Mouse (Mus musculus) lung, postnatal 0 days (tissue): ENCODE measurements at regions not wholly inside any gene's neighbourhood (a gene's known extent, or its start where the extent isn't known, plus 50 kb on each side); places are given as distances from the start of the nearest gene placed in this dataset.

Source experiments
- CTCF ChIP-seq: IDR thresholded peaks from 2 replicates; pipeline ENCODE4 v1.5.1; 2016; ENCODE audit warnings: antibody characterized with exemption, mild to moderate bottlenecking
- EP300 ChIP-seq: IDR thresholded peaks from 2 replicates; pipeline ENCODE4 v1.6.1; 2016; ENCODE audit warnings: antibody characterized with exemption, mild to moderate bottlenecking, control low read depth

DNA sequence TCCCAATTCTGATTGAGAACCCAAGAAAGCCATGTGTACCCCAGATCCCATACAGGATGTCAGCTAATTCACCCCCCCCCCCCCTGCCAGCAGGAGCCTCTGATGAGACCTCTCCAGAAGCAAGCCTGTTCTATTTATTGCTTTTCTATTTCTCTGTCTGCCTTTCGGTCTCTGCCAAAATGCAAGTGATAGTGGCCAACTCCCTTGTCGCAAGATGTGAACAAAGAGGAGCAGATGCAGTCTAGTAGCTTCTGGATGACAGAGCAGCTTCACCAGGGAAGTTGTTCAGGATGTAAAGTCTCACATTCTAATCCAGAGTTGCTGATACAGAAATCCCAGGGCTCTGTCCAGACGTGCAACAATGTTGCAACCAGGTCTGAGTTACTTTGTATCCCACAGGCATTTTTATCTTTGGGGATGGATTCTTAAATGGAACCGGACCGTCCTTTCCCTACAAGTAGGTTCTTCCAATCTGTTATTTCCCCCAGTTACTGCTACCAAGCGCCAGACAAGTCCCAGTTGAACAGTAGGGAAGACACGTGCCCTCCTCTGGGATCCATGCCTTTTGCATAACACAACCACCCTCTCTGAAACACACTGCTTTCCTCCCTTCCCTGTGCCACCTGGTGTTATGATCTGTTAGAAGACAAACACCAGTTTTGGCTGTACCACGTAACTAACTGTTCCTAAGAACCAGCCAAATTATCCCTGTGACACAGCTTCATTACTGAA, 78.9 kb upstream of the Dapk1 start:
- TF ChIP-seq CTCF (no peak), EP300 (no peak)
